Mouse (Mus musculus) forebrain, embryonic 10.5 days (tissue): ENCODE measurements around the gene Chd9. TPM values are rescaled to one million over a fixed set of nuclear protein-coding genes. Genes with fewer than 3 reads are reported as not detected.
"Not testable (repeated sequence)": the region's sequence is repeated elsewhere in the genome, so short reads cannot be mapped to it uniquely, and the experiment has no call there.

Experiments
- DNase-seq: peaks from one replicate; pipeline ENCODE4 v3.0.0-alpha.2; 2017; ENCODE audit warnings: low spot score; ENCODE audit errors: extremely low spot score
- H3K27ac ChIP-seq: fragments of 300-500 bp; sonication (generic); 2 replicates; pipeline ENCODE4 v1.5.1; 2016; ENCODE audit warnings: mild to moderate bottlenecking
- H3K27me3 ChIP-seq: fragments of 300-500 bp; sonication (generic); 2 replicates; pipeline ENCODE4 v1.6.1; 2016; ENCODE audit warnings: mild to moderate bottlenecking; ENCODE audit not compliant: poor library complexity, severe bottlenecking
- H3K36me3 ChIP-seq: fragments of 300-500 bp; sonication (generic); replicated peaks from 2 replicates; pipeline ENCODE4 v1.6.1; 2016; ENCODE audit warnings: mild to moderate bottlenecking, moderate library complexity
- H3K4me1 ChIP-seq: fragments of 300-500 bp; sonication (generic); 2 replicates; pipeline ENCODE4 v1.6.1; 2016
- H3K4me3 ChIP-seq: fragments of 300-500 bp; sonication (generic); 2 replicates; pipeline ENCODE4 v1.5.1; 2016; ENCODE audit warnings: mild to moderate bottlenecking, moderate library complexity
- H3K9me3 ChIP-seq: fragments of 300-500 bp; sonication (generic); 2 replicates; pipeline ENCODE4 v1.6.1; 2016; ENCODE audit warnings: mild to moderate bottlenecking, moderate library complexity
- WGBS: fragments of 180-500 bp; shearing (Covaris S2); methylation state at CpG from one replicate; pipeline ENCODE4 v1.1.7; 2016; 5-methylcytosine and 5-hydroxymethylcytosine counted together
- polyA plus RNA-seq: library from polyadenylated mRNA; unstranded; fragments of >200 nt; fragmentation: Nextera tagmentation; extraction: Ambion mirVana; gene quantifications from 2 replicates; pipeline ENCODE4 v1.2.1, GENCODE M21; 2016

Gene Chd9
- polyA plus RNA-seq, 1 experiment from 2014 or later = 33.4 TPM

DNA sequence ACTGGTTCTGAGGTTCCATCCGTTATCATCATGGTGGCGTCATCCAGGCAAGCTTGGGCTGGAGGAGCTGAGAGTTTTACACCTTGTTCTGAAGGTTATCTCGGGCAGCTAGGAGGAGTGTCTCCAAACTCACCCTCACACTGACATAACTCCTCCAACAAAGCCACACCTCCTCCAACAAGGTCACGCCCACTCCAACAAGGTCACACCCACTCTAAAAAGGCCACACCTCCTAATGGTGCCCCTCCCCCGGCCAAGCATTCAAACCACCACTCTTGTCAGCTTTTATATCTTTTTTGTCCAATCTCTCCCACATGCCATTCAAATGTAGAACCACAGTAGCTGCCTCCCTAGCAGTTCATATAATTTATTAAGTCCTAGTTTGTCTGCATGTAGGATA, 53.0 kb downstream of the Chd9 start:
- Histone ChIP-seq H3K9me3 (no peaks in the 10 kb centered on the region), H3K4me1 (peaks cover 27% of the 10 kb centered on the region), H3K36me3 (no peaks in the 10 kb centered on the region), H3K27ac (no peak overlapping the region), H3K4me3 (no peak overlapping the region), H3K27me3 (peaks cover 38% of the 10 kb centered on the region)
- DNase-seq = no peak
- WGBS = 89% methylated on average over 5 of the region's 5 CpGs

GRCm38 (mm10) chr8:90882088-90882691, 54.0 kb downstream of the Chd9 start:
- H3K4me3 ChIP-seq = no peak overlapping the region
- H3K27ac ChIP-seq = no peak overlapping the region
- H3K27me3 ChIP-seq = peaks cover 36% of the 10 kb centered on the region
- H3K36me3 ChIP-seq = no peaks in the 10 kb centered on the region
- no peak for DNase-seq
- no peaks in the 10 kb centered on the region for H3K9me3 ChIP-seq
- H3K4me1 ChIP-seq = peaks cover 17% of the 10 kb centered on the region
- WGBS = 85% methylated on average over 16 of the region's 16 CpGs

- no peak overlapping the region for H3K27ac ChIP-seq
- H3K9me3 ChIP-seq = no peaks in the 10 kb centered on the region
- WGBS = 77% methylated on average over 2 of the region's 2 CpGs
- H3K27me3 ChIP-seq = peaks cover 17% of the 10 kb centered on the region
- no peak overlapping the region for H3K4me3 ChIP-seq
- no peaks in the 10 kb centered on the region for H3K4me1 ChIP-seq
- DNase-seq = no peak
- no peaks in the 10 kb centered on the region for H3K36me3 ChIP-seq
Measured at GRCm38 (mm10) chr8:90885671-90886368, 57.7 kb downstream of the Chd9 start.

DNA sequence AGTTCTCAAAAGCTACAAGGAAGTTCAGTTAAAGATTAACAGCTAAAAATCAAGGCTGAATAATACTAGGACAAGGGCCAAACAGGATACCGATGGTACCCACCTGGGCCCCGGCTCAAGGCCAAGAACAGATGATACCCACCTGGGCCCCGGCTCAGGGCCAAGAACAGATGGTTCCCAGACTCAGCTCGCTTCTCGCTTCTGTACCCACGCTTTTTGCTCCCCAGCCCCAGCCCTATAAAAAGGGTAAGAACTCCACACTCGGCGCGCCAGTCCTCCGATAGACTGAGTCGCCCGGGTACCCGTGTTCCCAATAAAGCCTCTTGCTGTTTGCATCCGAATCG, 58.2 kb downstream of the Chd9 start:
- DNase-seq, H3K4me1 ChIP-seq, H3K9me3 ChIP-seq, H3K4me3 ChIP-seq, H3K36me3 ChIP-seq, H3K27ac ChIP-seq: not testable (repeated sequence)
- no CpG with 5 or more reads among the region's 15 CpGs for WGBS
- peaks cover 17% of the 10 kb centered on the region for H3K27me3 ChIP-seq

DNA sequence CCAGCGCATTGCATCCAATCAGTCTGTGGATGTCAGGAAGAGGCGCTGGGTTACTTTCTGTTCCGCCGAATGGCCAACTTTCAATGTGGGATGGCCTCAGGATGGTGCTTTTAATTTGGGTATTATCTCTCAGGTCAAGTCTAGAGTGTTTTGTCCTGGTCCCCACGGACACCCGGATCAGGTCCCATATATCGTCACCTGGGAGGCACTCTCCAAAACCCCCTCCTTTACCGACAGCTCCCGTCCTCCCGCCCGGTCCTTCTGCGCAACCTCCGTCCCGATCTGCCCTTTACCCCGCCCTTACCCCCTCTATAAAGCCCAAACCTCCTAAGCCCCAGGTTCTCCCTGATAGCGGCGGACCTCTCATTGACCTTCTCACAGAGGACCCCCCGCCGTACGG, 59.2 kb downstream of the Chd9 start:
- not testable (repeated sequence) for H3K9me3 ChIP-seq, DNase-seq, H3K4me1 ChIP-seq, H3K27ac ChIP-seq, H3K36me3 ChIP-seq
- WGBS = 0% methylated on average over 1 of the region's 20 CpGs
- H3K4me3 ChIP-seq = peak overlapping the region; percentile 45
- peaks cover 17% of the 10 kb centered on the region for H3K27me3 ChIP-seq

- no peaks in the 10 kb centered on the region for H3K9me3 ChIP-seq
- 95% methylated on average over 8 of the region's 8 CpGs for WGBS
- no peak for DNase-seq
- H3K36me3 ChIP-seq = peaks cover 4% of the 10 kb centered on the region
- no peak overlapping the region for H3K4me3 ChIP-seq
- no peaks in the 10 kb centered on the region for H3K27me3 ChIP-seq
- H3K27ac ChIP-seq = no peak overlapping the region
- H3K4me1 ChIP-seq = peaks cover 18% of the 10 kb centered on the region
Measured at GRCm38 (mm10) chr8:90891872-90892578, 63.9 kb downstream of the Chd9 start.

- no peaks in the 10 kb centered on the region for H3K9me3 ChIP-seq
- H3K27ac ChIP-seq = no peak overlapping the region
- no peak overlapping the region for H3K4me3 ChIP-seq
- peaks cover 4% of the 10 kb centered on the region for H3K36me3 ChIP-seq
- DNase-seq = no peak
- no peaks in the 10 kb centered on the region for H3K27me3 ChIP-seq
- peaks cover 23% of the 10 kb centered on the region for H3K4me1 ChIP-seq
- WGBS = 89% methylated on average over 5 of the region's 5 CpGs
Measured at GRCm38 (mm10) chr8:90892579-90892919, 64.4 kb downstream of the Chd9 start.

DNA sequence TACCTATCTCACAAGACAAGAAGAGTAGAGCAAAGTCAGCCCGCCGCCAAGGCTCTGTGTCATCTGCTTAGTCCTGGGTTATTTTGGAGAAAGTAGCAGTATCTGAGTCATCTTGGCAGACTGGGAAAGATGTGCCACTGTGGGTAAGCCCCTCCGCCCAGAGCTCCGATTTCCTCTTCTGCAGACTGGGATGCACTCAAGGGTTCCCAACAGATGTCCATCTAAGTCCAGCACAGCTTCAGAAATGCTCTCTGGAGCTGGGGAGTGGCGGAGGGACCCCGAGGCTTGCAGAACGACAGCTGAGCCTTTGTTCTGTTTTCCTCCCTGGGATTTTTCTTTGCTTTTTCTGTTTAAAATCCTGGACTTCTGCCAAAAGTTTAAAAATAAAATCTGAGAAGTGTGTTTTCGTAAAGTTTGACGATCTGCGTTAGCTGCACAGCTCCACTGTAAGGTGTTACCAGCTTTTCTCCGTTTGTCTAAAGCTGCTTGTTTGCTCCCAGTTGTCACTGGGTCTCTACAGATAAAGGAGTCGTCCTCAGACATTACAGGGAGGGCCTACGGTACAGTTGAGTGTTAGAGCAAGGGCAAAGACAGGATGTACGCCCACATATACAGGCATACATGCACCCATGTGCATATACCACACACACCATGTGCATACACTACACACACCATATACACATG, 66.2 kb downstream of the Chd9 start:
- WGBS = 87% methylated on average over 14 of the region's 14 CpGs
- peaks cover 31% of the 10 kb centered on the region for H3K4me1 ChIP-seq
- peaks cover 4% of the 10 kb centered on the region for H3K36me3 ChIP-seq
- H3K9me3 ChIP-seq = no peaks in the 10 kb centered on the region
- DNase-seq = no peak
- no peak overlapping the region for H3K27ac ChIP-seq
- no peaks in the 10 kb centered on the region for H3K27me3 ChIP-seq
- H3K4me3 ChIP-seq = no peak overlapping the region

GRCm38 (mm10) chr8:90897343-90897742, 69.2 kb downstream of the Chd9 start:
- DNase-seq = no peak
- Histone ChIP-seq H3K36me3 (no peaks in the 10 kb centered on the region), H3K4me3 (no peak overlapping the region), H3K4me1 (peaks cover 31% of the 10 kb centered on the region), H3K9me3 (no peaks in the 10 kb centered on the region), H3K27me3 (no peaks in the 10 kb centered on the region), H3K27ac (peak overlapping the region; percentile 20; the same call in 1 of the 2 replicates)
- 58% methylated on average over 5 of the region's 5 CpGs for WGBS

DNA sequence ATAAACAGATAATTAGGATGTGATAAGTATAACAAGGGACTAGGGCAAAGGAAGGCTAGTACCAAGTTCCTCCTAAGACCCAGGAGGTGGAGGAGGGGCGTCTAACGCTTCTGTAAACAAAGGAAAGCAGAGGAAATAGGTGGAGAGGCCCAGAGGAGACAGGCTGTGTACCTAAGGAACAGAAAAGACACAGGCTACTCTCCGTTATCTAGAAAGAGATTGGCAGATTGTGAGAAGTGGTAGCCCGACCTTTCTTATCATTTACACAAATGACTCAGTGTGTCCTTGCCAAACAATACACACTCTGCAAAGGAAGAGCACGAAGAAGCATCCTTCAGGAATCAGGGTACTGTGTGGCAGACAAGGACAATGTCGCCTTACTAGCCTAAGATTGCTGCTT, 70.4 kb downstream of the Chd9 start:
- no peaks in the 10 kb centered on the region for H3K27me3 ChIP-seq
- peaks cover 31% of the 10 kb centered on the region for H3K4me1 ChIP-seq

DNA sequence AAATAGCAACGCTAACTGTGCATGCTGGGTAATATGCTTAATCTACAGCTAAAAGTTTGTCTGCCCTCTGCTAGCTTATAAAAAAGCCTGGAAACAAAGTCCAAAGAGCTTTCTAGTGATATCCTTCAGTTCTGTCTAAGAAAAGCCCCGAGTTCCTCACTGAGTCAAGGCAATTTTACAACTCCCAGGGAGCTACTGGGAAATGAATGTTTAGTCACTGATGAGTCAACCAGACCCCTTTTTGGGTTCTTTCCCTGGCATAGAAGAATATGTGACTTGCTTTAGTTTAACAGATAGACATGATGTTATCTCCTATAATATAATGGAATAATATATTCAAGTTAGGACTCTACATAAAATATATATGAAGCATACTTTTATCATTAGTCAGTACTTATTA, 73.8 kb downstream of the Chd9 start:
- 87% methylated on average over 2 of the region's 2 CpGs for WGBS
- Histone ChIP-seq H3K4me1 (peaks cover 20% of the 10 kb centered on the region), H3K27ac (no peak overlapping the region), H3K4me3 (no peak overlapping the region), H3K9me3 (no peaks in the 10 kb centered on the region), H3K36me3 (no peaks in the 10 kb centered on the region), H3K27me3 (peaks cover 13% of the 10 kb centered on the region)
- no peak for DNase-seq

More for the DNA sequence above, 70.4 kb downstream of the Chd9 start:
- no peaks in the 10 kb centered on the region for H3K9me3 ChIP-seq
- no peak for DNase-seq
- no peaks in the 10 kb centered on the region for H3K36me3 ChIP-seq
- H3K27ac ChIP-seq = peak overlapping the region; percentile 32; the same call in 1 of the 2 replicates
- no peak overlapping the region for H3K4me3 ChIP-seq
- 47% methylated on average over 6 of the region's 6 CpGs for WGBS

- Histone ChIP-seq H3K9me3 (no peaks in the 10 kb centered on the region), H3K36me3 (no peaks in the 10 kb centered on the region), H3K27ac (no peak overlapping the region), H3K4me1 (peaks cover 22% of the 10 kb centered on the region), H3K27me3 (peaks cover 19% of the 10 kb centered on the region), H3K4me3 (no peak overlapping the region)
- 81% methylated on average over 2 of the region's 2 CpGs for WGBS
- no peak for DNase-seq
Measured at GRCm38 (mm10) chr8:90904171-90904706, 76.1 kb downstream of the Chd9 start.
